Comparison of ENCODE assay signal across 8 mouse cellular contexts in genomic region chr9:120602839-120603511, GRCm38 (mm10). TPM values are rescaled to one million over a fixed set of nuclear protein-coding genes. Genes with fewer than 3 reads are reported as not detected.
DNase-seq lines count a peak whose midpoint lies in the region; ATAC-seq and TF ChIP-seq lines count a peak whose summit lies in the region.

No protein-coding gene starts in this region.

- peak; percentile 97 for TF ChIP-seq CTCF in brain, embryonic 14.5 days (IDR thresholded peaks at IDR 0.05; ENCODE audit: borderline replicate concordance, extremely low read depth, insufficient read depth, insufficient read length)
- peak; percentile 94 for TF ChIP-seq CTCF in liver, adult 2 months (IDR thresholded peaks at IDR 0.05; ENCODE audit: low read depth, low read length)

- no peak for TF ChIP-seq POLR2A in brain, embryonic 14.5 days (IDR thresholded peaks at IDR 0.05; ENCODE audit: borderline replicate concordance, extremely low read depth, insufficient read depth, insufficient read length, poor library complexity, severe bottlenecking)
- no peak for TF ChIP-seq POLR2A in liver, adult 2 months (IDR thresholded peaks at IDR 0.05; ENCODE audit: extremely low read depth, insufficient read depth, low read length)

- no peak overlapping the region for H3K27ac ChIP-seq in heart, embryonic 12.5 days (ENCODE audit: poor library complexity, severe bottlenecking)
- H3K27ac ChIP-seq in kidney, embryonic 16.5 days (ENCODE audit: low read length): no peak overlapping the region
- H3K27ac ChIP-seq in liver, adult 2 months (replicated peaks; ENCODE audit: insufficient read depth, low read depth, low read length): no peak overlapping the region

- H3K4me1 ChIP-seq in erythroblast, embryonic 14.5 days (ENCODE audit: control insufficient read depth): peaks cover 15% of the 10 kb centered on the region
- H3K4me1 ChIP-seq in heart, embryonic 12.5 days (replicated peaks): peaks cover 12% of the 10 kb centered on the region
- peaks cover 12% of the 10 kb centered on the region; the same call in 1 of the 2 replicates for H3K4me1 ChIP-seq in kidney, embryonic 16.5 days (ENCODE audit: insufficient read depth, low read length)
- H3K4me1 ChIP-seq in liver, adult 2 months (ENCODE audit: control insufficient read depth, insufficient read depth, low read length): peaks cover 5% of the 10 kb centered on the region

- H3K79me2 ChIP-seq in liver, adult 2 months (ENCODE audit: control insufficient read depth, insufficient read depth, low read length): no peaks in the 10 kb centered on the region

- H3K4me2 ChIP-seq in heart, embryonic 12.5 days: peak overlapping the region; percentile 50
- peak overlapping the region; percentile 39 for H3K4me2 ChIP-seq in kidney, embryonic 16.5 days (replicated peaks; ENCODE audit: low read depth, low read length)

- ATAC-seq in heart, embryonic 12.5 days (ENCODE audit: insufficient number of reproducible peaks, low FRiP score): peak; percentile 87
- peak; percentile 88 for ATAC-seq in kidney, embryonic 16.5 days (ENCODE audit: low FRiP score, low TSS enrichment)

- no peaks in the 10 kb centered on the region for H3K27me3 ChIP-seq in erythroblast, embryonic 14.5 days (ENCODE audit: control insufficient read depth)
- H3K27me3 ChIP-seq in heart, embryonic 12.5 days (replicated peaks): no peaks in the 10 kb centered on the region
- no peaks in the 10 kb centered on the region for H3K27me3 ChIP-seq in kidney, embryonic 16.5 days (ENCODE audit: insufficient read depth, low read length)
- no peaks in the 10 kb centered on the region for H3K27me3 ChIP-seq in liver, adult 2 months (ENCODE audit: control insufficient read depth, insufficient read depth, low read length)
- no peaks in the 10 kb centered on the region for H3K27me3 ChIP-seq in splenic B cell, adult 2 months (ENCODE audit: control insufficient read depth, insufficient read depth, low read length, poor library complexity, severe bottlenecking)

- H3K9ac ChIP-seq in heart, embryonic 12.5 days: peak overlapping the region; percentile 43; the same call in 1 of the 2 replicates
- H3K9ac ChIP-seq in kidney, embryonic 16.5 days (replicated peaks; ENCODE audit: low read length): peak overlapping the region; percentile 5; the same call in 1 of the 2 replicates
- H3K9ac ChIP-seq in liver, adult 2 months (ENCODE audit: low read depth, low read length): no peak overlapping the region; the same call in 1 of the 2 replicates

- H3K4me3 ChIP-seq in erythroblast, embryonic 14.5 days (replicated peaks): peak overlapping the region; percentile 56
- 0 out of 2 replicates have a peak overlapping the region, but pooled peaks have one; percentile 1 for H3K4me3 ChIP-seq in heart, embryonic 12.5 days
- H3K4me3 ChIP-seq in kidney, embryonic 16.5 days (ENCODE audit: low read length): 0 out of 2 replicates have a peak overlapping the region, but pooled peaks have one; percentile 1
- H3K4me3 ChIP-seq in liver, adult 2 months (ENCODE audit: insufficient read depth, low read depth, low read length): no peak overlapping the region

- no peaks in the 10 kb centered on the region for H3K36me3 ChIP-seq in erythroblast, embryonic 14.5 days (ENCODE audit: control insufficient read depth)
- no peaks in the 10 kb centered on the region for H3K36me3 ChIP-seq in heart, embryonic 12.5 days
- H3K36me3 ChIP-seq in kidney, embryonic 16.5 days (ENCODE audit: insufficient read depth, low read length): no peaks in the 10 kb centered on the region
- H3K36me3 ChIP-seq in liver, adult 2 months (ENCODE audit: control insufficient read depth, insufficient read depth, low read length): no peaks in the 10 kb centered on the region
- no peaks in the 10 kb centered on the region for H3K36me3 ChIP-seq in splenic B cell, adult 2 months (ENCODE audit: control insufficient read depth, insufficient read depth, low read length, poor library complexity, severe bottlenecking)

- 7% methylated on average over 23 of the region's 23 CpGs for WGBS in heart, embryonic 12.5 days
- 7% methylated on average over 23 of the region's 23 CpGs for WGBS in kidney, embryonic 16.5 days
- 19% methylated on average over 23 of the region's 23 CpGs for WGBS in liver, adult 2 months

- peak; percentile 75 to 76 for DNase-seq in B cell, adult 2 months
- DNase-seq in brain, embryonic 14.5 days (ENCODE audit: low read depth): peak; percentile 90
- DNase-seq in liver, adult 2 months (ENCODE audit: extremely low read depth, low read depth, low spot score): peak; percentile 41
- DNase-seq in naive thymus-derived CD4-positive, alpha-beta T cell, adult 2 months (ENCODE audit: low read depth): peak; percentile 78
- DNase-seq in splenic B cell, adult 2 months (ENCODE audit: low read depth, low spot score): peak; percentile 70

- H3K9me3 ChIP-seq in erythroblast, embryonic 14.5 days (ENCODE audit: control insufficient read depth, low read length): peaks cover 7% of the 10 kb centered on the region
- H3K9me3 ChIP-seq in heart, embryonic 12.5 days (replicated peaks): peaks cover 8% of the 10 kb centered on the region
- peaks cover 8% of the 10 kb centered on the region for H3K9me3 ChIP-seq in kidney, embryonic 16.5 days (ENCODE audit: low read length)

RNA-seq across cellular contexts. Expression of gene Rpl14, which starts 31.7 kb away (rescaled TPM):
- 456 and 548 TPM in 2 replicates for polyA plus RNA-seq in brain, embryonic 14.5 days (2012; rRNA removed)
- polyA plus RNA-seq in erythroblast, embryonic 14.5 days (2012): 124 and 135 TPM in 2 replicates
- polyA plus RNA-seq in heart, embryonic 12.5 days (2016; fragmentation: Nextera tagmentation; extraction: Ambion mirVana): 476 and 492 TPM in 2 replicates
- polyA plus RNA-seq in kidney, embryonic 16.5 days (2015; fragmentation: Nextera tagmentation; extraction: Ambion mirVana): 730 and 733 TPM in 2 replicates
- 174 and 242 TPM in 2 replicates for total RNA-seq in liver, adult 2 months (2014; rRNA removed)
- 113 and 145 TPM in 2 replicates for polyA plus RNA-seq in liver, adult 2 months (2012; rRNA removed)
